Mouse (Mus musculus) G1E (cell line): ENCODE results near the gene Actn4.

Experiments used
- CTCF ChIP-seq: IDR thresholded peaks from 2 replicates; pipeline ENCODE4 v1.5.1; 2012; ENCODE audit warnings: low read depth, low read length, inconsistent platforms, mixed read lengths
- GATA1 ChIP-seq: IDR thresholded peaks from 2 replicates; pipeline ENCODE4 v1.6.1; 2012; ENCODE audit warnings: borderline replicate concordance, low read length, inconsistent platforms, mixed read lengths
- GATA2 ChIP-seq: IDR thresholded peaks from 2 replicates; pipeline ENCODE4 v1.6.1; 2012; ENCODE audit warnings: low read depth, low read length, inconsistent platforms, borderline replicate concordance
- POLR2AphosphoS5 ChIP-seq: IDR thresholded peaks from 2 replicates; pipeline ENCODE4 v1.6.1; 2012; ENCODE audit warnings: low read depth, low read length, inconsistent platforms; ENCODE audit not compliant: insufficient replicate concordance
- TAL1 ChIP-seq: conservative IDR thresholded peaks from 2 replicates; pipeline ENCODE4 v1.6.1; 2012; ENCODE audit warnings: low read depth, low read length, inconsistent platforms, mixed read lengths

GRCm38 (mm10) chr7:28982274-28983013 is 20.3 kb upstream of the Actn4 start:
- no peak for TF ChIP-seq CTCF
- no peak for TF ChIP-seq TAL1
- TF ChIP-seq POLR2AphosphoS5, result no peak
- TF ChIP-seq GATA1, result no peak
- no peak for TF ChIP-seq GATA2
